Mouse (Mus musculus) CD4-positive helper T cell, adult 2 months (primary cell): ENCODE measurements at regions not wholly inside any gene's neighbourhood (a gene's known extent, or its start where the extent isn't known, plus 50 kb on each side); places are given as distances from the start of the nearest gene placed in this dataset.

Source experiments
- DNase-seq: peaks from one replicate; pipeline ENCODE4 v3.0.0-alpha.2; 2012; ENCODE audit warnings: low read depth, missing footprints, low spot score

- DNase-seq = no peak
These were observed 145.9 kb upstream of the Thbs1 start for GRCm38 (mm10) chr2:117965758-117966157.

DNA sequence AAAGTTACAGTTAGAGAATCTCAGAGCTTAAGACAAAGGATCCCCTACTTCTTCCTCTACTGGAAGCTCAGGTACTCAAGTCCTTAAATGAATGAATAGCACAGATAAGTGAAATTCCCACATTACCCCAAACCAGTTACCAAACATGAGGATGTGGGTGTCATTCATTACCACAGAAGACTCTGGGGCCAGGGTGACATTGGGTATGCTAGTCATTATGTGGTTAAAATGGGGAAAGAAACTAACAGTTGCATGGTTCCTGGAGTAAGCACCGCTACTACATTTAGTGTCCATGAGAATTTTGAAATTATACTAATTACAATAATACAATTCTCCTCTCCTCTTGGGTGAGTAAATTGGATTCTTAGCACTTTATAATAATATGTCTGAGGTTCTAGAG is 142.9 kb upstream of the Thbs1 start:
- DNase-seq = no peak

DNA sequence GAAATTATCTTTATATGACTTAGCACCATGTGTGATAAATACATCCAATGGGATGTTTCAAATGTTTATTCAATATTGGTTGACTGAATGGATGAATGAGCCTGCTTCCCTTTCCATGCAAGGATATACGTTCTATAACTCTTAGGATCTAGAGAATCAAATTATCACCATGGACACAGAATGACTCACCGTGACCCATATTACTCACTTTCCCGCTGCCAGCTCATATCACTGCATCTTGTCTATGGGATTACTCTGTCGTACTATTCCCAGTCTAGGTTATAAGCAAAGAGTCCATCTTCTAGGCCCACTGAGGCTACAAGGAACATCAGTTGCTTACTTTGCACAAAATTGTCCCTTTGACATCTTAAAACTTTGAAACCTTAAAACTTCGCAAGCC is 141.0 kb upstream of the Thbs1 start:
- DNase-seq = no peak

GRCm38 (mm10) chr2:117977033-117977432 is 134.6 kb upstream of the Thbs1 start:
- DNase-seq = no peak

- DNase-seq = no peak
These were observed 130.8 kb upstream of the Thbs1 start for GRCm38 (mm10) chr2:117980856-117981255.

DNA sequence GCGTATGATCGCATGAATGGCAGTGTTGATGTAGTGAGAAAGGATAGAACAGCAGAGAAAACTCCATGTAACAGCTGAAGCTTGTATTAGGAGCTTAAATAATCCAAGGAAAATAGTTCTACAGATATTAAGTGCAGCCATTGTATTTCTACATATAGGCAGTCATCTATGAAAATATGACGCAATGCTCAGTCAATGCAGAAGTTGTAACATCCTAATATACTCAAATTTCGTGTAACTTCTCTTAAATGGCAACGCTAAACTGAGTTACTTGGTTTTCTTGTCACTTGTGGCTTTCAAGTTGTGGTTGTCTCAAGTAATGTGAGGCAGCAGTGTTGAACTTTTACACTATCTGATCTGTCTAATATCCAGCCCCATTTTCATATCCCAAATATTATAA is 127.1 kb upstream of the Thbs1 start:
- no peak for DNase-seq

DNA sequence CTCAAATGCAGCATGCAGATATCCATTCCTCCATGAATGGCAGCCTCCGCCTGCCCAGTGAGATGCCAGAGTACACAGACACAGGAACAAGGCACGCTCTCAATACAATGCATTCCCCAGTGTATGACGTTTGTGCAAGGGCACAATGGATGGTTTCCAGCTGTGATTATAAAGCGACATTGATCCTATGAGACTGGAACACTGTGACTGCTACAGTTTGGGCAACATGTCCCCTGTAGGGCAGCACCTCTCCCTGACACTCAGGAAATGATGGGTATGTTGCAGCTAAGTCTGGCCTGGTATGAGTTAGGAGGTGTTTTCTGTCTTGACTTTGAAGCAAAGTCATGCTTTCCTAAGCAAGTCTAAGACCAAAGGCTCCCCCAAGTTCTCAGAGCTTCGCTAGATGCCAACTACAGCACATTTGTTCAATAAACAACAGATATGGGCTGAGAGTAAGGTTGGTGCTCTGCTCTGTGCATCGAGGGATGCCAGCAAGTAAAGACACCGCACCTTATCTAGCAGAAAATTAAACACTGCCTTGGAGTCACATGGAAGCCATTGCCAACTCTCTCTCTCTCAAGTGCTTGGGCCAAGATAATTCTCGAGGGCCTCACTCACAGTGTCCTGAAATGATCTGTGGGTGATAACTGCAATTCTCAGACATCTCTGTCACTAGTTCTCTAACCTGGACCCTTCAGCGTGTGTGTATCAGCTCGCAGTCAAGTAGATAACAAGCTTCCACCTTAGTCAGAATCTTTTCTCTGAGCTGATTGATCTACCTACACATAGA is 124.1 kb upstream of the Thbs1 start:
- DNase-seq = peak; percentile 3

DNA sequence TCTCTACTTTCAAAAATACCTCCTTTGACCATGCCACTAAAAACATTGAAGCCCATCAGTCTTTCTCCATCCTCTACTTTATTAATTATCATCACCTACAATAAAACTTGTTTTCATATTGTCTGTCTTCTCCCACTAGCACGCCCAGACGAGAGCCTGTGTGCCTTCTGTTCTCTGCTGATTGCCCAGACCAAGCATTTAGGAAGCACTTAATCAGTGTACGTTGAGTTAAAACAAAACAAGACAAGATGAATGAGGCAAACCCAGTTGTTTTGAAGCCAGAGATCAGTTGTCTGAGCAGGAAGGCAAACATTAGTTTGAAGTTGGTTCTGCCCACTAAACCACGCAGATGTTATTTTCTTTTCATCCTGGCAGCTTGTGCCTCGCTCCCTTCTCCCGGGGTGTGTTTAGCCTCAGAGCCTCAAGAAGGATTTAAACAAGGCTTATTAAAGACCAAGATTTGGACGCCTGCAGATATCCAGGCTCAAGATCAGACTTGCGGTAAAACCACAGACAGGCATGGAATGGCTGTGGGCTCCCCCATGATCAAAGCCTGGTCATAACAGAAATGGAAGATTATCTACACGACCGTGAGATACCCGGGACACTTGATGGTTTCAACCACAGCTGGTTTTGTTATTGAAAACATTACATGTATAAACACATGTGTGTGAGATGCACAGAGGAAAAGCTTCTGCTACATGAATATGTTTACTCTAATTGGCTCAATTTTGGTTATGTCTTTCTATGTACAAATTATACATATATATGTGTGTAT is 123.1 kb upstream of the Thbs1 start:
- DNase-seq = peak; percentile 36

DNA sequence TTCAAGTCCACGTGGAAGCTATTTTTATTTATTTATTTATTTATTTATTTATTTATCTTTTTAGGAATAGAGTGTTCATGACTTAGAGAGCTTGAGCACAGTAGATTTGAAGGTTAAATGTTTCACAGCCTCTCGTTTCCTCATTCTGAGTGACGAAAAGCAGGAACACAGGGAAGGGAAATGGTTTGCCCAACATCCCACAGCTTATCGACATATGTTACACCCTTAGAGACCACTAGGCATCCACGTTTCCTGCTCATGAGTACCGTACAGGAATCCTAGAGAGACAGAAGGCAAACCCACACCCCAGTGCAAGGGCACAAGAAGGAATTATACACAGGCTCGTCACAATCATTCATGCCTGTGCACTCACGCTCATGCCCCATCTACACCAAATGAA is 122.5 kb upstream of the Thbs1 start:
- no peak for DNase-seq

DNA sequence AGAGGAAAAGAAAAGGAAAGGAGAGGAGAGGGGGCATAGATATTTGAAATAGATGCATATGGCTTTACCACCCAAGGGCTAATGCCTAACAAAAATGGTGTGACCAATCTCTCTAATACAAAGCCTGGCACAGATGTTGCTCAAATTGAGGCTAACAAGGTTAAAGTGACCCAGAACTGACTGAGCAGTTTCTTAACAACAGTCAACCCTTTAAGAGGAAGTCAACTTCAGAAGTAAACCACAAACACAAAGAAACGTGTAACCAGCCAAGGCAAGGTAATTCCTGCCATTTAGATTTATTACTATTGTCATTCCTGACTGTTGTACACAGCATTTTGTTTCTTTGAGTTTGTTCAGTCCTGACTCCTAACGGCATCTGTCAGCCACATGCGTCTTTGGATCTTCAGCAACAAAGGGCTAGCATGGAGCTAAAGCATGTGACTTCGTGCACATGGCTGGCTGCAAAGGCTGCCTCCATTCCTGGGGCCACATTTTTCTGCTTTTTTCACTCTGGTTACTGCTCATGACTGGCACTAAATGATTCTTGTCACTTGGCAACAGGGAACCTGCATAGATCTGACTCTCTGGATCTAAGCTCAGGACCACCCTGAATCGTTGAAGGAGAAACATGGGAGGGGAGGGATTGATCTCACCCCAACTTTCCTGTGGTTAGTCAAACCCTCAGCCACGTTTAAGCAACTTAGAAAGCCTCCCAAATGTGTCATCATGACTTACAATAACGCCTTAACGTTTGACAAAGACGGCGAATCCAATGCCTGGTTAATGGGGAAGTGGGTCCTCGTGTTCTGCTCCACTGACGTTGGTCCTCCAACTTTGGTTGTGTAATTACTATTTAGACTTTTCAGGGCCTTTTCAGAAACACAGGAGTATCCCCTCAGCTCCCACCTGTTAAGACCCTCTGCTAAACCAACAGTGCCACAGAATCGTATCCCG is 115.3 kb upstream of the Thbs1 start:
- DNase-seq = peak; percentile 10

DNA sequence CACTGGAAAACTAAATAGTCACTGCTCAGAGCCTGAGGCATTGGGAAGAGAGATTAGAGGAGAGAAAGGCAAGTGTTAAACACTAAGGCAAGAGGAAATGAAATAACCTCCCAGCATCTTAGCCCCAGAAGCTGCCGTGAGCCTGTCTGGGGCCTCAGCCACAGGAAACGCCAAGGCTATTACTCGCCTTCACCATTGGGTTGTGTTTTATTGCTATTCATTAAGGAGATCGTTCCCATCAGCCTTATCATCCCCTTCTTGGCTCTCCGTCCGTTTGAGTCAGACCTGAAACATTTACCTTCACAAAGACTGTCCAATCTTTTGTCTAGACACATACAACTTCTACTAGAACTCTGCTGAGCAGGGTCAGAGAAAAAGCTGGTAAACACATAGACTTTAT is 112.0 kb upstream of the Thbs1 start:
- no peak for DNase-seq

DNA sequence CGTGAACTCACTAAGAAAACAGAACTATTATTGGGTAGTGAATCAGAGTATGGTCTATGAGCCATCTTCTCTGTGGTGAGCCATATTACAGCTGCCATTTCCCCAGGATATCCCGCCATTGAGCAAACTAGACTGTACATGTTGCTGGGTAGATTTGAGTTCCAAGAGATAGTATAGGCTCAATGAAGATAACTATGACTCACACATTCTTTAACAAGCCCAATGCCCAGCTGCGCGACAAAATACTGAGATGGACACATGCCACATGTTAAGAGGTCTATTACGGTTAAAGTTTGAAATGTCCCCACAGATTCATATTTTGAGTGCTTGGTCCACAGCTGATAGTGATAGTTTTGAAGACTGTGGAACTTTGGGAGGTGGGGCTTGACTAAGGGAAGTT is 107.5 kb upstream of the Thbs1 start:
- DNase-seq = no peak

- DNase-seq = peak; percentile 76
These were observed 103.9 kb upstream of the Thbs1 start for GRCm38 (mm10) chr2:118007539-118008427.

DNA sequence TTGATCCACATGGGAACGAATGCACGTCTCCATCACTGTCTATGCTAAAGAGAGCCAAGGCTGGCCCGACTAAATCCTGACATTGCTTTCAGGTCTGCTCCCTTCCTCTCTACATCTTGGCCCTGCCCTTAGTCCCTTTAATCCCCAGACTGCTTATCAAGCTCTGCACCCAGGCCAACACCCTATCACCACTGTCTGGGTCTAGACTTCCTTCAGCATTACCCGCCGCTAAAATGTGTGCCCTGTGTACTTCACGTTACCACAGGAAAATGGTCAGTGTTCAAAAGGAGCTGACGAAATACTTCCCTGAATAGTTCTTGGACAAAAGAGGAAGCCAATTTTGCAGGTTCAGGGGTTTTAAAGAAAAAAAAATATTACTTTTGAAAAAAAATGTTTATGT is 100.0 kb upstream of the Thbs1 start:
- no peak for DNase-seq

DNA sequence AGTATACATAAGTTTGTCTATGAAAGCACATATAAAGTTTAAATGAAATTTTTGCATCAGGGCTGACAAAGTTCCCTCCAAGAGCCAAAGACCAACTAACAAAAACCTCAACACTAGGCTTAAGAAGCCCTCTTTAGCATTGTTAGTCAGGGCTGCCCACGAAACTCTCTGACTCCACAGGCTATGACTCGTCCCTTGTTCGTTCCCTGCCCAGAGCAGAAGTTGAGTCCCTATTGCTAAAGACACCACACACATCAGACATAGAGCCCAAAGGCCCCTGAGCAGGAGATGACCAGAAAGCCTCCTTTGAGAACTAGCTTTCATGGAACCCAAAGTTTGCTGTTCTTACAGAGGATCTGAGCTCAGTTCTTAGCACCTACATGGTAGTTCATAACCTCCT is 99.5 kb upstream of the Thbs1 start:
- no peak for DNase-seq

- no peak for DNase-seq
These were observed 98.5 kb upstream of the Thbs1 start for GRCm38 (mm10) chr2:118013156-118013555.

DNA sequence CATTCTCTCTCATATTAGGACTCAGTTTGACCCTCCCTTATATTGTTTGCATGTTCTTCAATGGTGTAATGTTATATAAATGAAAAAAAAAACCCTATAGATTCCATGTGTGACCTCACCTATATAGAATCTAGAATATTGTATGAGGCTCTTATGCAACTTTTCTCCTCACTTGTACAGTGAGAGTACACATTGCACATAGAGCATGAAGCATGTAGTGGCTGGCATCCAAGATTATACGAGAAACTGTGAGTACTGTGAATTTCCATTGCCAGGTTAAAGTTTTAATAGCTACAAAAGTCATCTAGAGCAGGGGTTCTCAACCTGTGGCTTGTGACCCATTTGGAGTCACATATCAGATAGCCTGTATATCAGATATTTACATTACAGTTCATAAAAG is 96.5 kb upstream of the Thbs1 start:
- DNase-seq = no peak

GRCm38 (mm10) chr2:118025829-118026735 is 85.6 kb upstream of the Thbs1 start:
- DNase-seq = no peak

DNA sequence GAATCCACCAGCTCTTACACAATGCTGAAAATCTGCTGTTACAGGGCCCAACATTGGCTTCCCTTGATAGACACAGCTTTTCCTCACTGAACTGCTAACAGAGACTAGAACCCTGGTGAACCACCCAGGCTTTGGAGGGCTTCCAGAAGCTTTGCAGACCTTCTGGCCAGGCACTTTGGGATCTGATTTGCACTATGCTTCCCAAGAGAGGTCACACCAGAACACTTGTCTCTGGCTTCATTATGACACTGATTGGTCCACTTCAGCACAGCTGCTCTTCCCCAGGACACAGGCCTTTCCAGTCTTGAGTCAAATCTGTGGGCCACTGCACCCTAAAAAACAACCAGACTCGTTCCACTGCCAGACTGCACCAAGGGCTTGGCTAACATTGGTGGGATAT is 82.8 kb upstream of the Thbs1 start:
- no peak for DNase-seq
